Mouse (Mus musculus) liver, embryonic 11.5 days (tissue): ENCODE data around the gene Myt1l. TPM values are rescaled to one million over a fixed set of nuclear protein-coding genes. Genes with fewer than 3 reads are reported as not detected.
A peak's percentile ranks its signal among the peaks of the same experiment; 100 is the strongest.

Source experiments
- ATAC-seq: fragments of 200-750 bp; cut with Nextera tagmentation; replicated peaks from 2 replicates; pipeline ENCODE4 v1.8.0; 2017; ENCODE audit warnings: moderate number of reproducible peaks, mild to moderate bottlenecking, moderate TSS enrichment, moderate library complexity; ENCODE audit not compliant: low FRiP score
- DNase-seq: peaks from one replicate; pipeline ENCODE4 v3.0.0-alpha.2; 2017; ENCODE audit warnings: low spot score
- H3K27ac ChIP-seq: fragments of 300-500 bp; sonication (generic); 2 replicates; pipeline ENCODE4 v1.5.1; 2014; ENCODE audit warnings: mild to moderate bottlenecking, low read depth, low read length, control low read depth
- H3K27me3 ChIP-seq: fragments of 300-500 bp; sonication (generic); replicated peaks from 2 replicates; pipeline ENCODE4 v1.6.1; 2014; ENCODE audit warnings: low read length, mixed read lengths; ENCODE audit not compliant: control insufficient read depth, insufficient read depth
- H3K36me3 ChIP-seq: fragments of 300-500 bp; sonication (generic); 2 replicates; pipeline ENCODE4 v1.6.1; 2014; ENCODE audit warnings: mild to moderate bottlenecking, low read length, moderate library complexity, mixed read lengths; ENCODE audit not compliant: control insufficient read depth, insufficient read depth
- H3K4me1 ChIP-seq: fragments of 300-500 bp; sonication (generic); replicated peaks from 2 replicates; pipeline ENCODE4 v1.6.1; 2014; ENCODE audit warnings: low read length, mixed read lengths; ENCODE audit not compliant: control insufficient read depth, insufficient read depth
- H3K4me2 ChIP-seq: fragments of 300-500 bp; sonication (generic); 2 replicates; pipeline ENCODE4 v1.6.1; 2014; ENCODE audit warnings: mild to moderate bottlenecking, control low read depth, moderate library complexity
- H3K4me3 ChIP-seq: fragments of 300-500 bp; sonication (generic); 2 replicates; pipeline ENCODE4 v1.5.1; 2014; ENCODE audit warnings: low read depth, low read length, control low read depth
- H3K9ac ChIP-seq: fragments of 300-500 bp; sonication (generic); 2 replicates; pipeline ENCODE4 v1.6.1; 2014; ENCODE audit warnings: low read depth, low read length, control low read depth
- H3K9me3 ChIP-seq: fragments of 300-500 bp; sonication (generic); 2 replicates; pipeline ENCODE4 v1.6.1; 2016; ENCODE audit warnings: low read length, inconsistent platforms, mixed read lengths; ENCODE audit not compliant: control insufficient read depth
- WGBS: fragments of 180-500 bp; shearing (Covaris S2); extraction: QIAGEN DNeasy Blood & Tissue Kit; methylation state at CpG from one replicate; pipeline ENCODE4 v1.1.7; 2014; 5-methylcytosine and 5-hydroxymethylcytosine counted together
- polyA plus RNA-seq: library from polyadenylated mRNA; unstranded; fragments of >200 nt; fragmentation: Nextera tagmentation; extraction: Ambion mirVana; gene quantifications from 2 replicates; pipeline ENCODE4 v1.2.1, GENCODE M21; 2014

The Myt1l gene
- polyA plus RNA-seq, 1 experiment from 2014 or later, result 0.44 TPM

GRCm38 (mm10) chr12:29932951-29933350 is 404.8 kb downstream of the Myt1l start:
- DNase-seq (no peak), ATAC-seq (no peak)
- no peaks in the 10 kb centered on the region for H3K36me3 ChIP-seq
- no peaks in the 10 kb centered on the region for H3K4me1 ChIP-seq
- no peak overlapping the region for H3K4me3 ChIP-seq
- no peak overlapping the region for H3K4me2 ChIP-seq
- H3K27me3 ChIP-seq, result peaks cover 12% of the 10 kb centered on the region
- 78% methylated on average over 1 of the region's 1 CpGs for WGBS
- H3K9me3 ChIP-seq, result no peaks in the 10 kb centered on the region
- H3K27ac ChIP-seq, result no peak overlapping the region
- H3K9ac ChIP-seq, result no peak overlapping the region

- no peak overlapping the region for H3K27ac ChIP-seq
- 52% methylated on average over 2 of the region's 2 CpGs for WGBS
- no peaks in the 10 kb centered on the region for H3K36me3 ChIP-seq
- H3K27me3 ChIP-seq, result peaks cover 17% of the 10 kb centered on the region
- no peaks in the 10 kb centered on the region for H3K4me1 ChIP-seq
- H3K4me3 ChIP-seq, result no peak overlapping the region
- H3K9me3 ChIP-seq, result no peaks in the 10 kb centered on the region
- ATAC-seq (no peak), DNase-seq (no peak)
- no peak overlapping the region for H3K4me2 ChIP-seq
- H3K9ac ChIP-seq, result no peak overlapping the region
Measured at GRCm38 (mm10) chr12:29933501-29933900, 405.3 kb downstream of the Myt1l start.

DNA sequence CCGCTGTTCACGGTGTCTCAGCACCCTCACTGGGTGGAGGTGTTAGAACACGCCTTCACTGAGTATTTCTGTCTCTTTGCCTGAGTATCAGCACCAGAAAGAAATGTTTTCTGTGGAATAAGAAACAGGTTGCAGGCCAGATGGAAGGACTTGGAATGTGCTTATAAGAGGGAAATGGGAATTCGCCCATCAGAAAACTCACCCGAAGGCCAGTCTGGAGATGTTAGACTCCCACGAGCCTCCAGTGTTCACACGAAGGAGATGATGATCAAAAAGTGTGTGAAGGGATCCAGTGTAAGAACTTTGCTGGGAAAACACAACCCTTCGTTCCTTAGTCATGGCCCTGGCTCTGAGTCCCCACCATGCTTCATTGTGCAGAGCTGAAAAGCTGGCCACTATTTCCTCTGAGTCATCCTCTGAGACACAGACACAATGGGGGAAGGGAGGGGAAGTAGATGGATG is 406.0 kb downstream of the Myt1l start:
- H3K4me1 ChIP-seq, result no peaks in the 10 kb centered on the region
- DNase-seq, result no peak
- no peak overlapping the region for H3K4me2 ChIP-seq
- no peak overlapping the region for H3K4me3 ChIP-seq
- no peak for ATAC-seq
- 55% methylated on average over 8 of the region's 8 CpGs for WGBS
- no peaks in the 10 kb centered on the region for H3K36me3 ChIP-seq
- no peaks in the 10 kb centered on the region for H3K9me3 ChIP-seq
- peaks cover 22% of the 10 kb centered on the region for H3K27me3 ChIP-seq
- H3K9ac ChIP-seq, result no peak overlapping the region
- no peak overlapping the region for H3K27ac ChIP-seq

DNA sequence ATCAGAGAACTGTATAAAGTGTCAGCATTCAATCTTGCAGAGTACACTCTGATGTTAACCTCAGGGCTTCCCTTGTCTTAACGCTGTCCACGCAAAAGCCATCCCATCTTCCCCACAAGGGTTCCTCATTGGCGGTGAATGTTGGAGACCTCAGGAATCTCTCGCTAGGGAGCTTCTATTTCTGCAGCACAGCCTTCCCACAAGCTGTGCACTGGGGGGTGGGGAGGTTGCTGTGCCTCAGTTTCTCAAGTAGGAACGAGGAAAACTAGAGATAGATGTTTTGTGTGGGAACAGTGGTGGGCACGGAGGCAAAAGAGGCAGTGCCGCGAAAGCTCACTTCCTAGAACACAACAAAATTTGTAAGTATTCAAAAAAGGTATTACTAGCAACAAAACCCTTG is 409.1 kb downstream of the Myt1l start, which contains the start of gene Pxdn:
TSS of gene Pxdn (plus strand) at position 301 of the 400 bp plus-strand sequence.
- 28% methylated on average over 8 of the region's 8 CpGs for WGBS
- no peaks in the 10 kb centered on the region for H3K9me3 ChIP-seq
- ATAC-seq (no peak), DNase-seq (no peak)
- no peaks in the 10 kb centered on the region; the same call in 1 of the 2 replicates for H3K4me1 ChIP-seq
- peak within 1 kb of the TSS; percentile 56 for H3K4me2 ChIP-seq
- H3K9ac ChIP-seq, result peak within 1 kb of the TSS; percentile 56
- H3K27me3 ChIP-seq, result peaks cover 26% of the 10 kb centered on the region
- H3K27ac ChIP-seq, result peak within 1 kb of the TSS; percentile 58; the same call in 1 of the 2 replicates
- peak within 1 kb of the TSS; percentile 60 for H3K4me3 ChIP-seq
- H3K36me3 ChIP-seq, result no peaks in the 10 kb centered on the region

- peak overlapping the region; percentile 58; the same call in 1 of the 2 replicates for H3K27ac ChIP-seq
- peak overlapping the region; percentile 56 for H3K4me2 ChIP-seq
- no peaks in the 10 kb centered on the region for H3K36me3 ChIP-seq
- ATAC-seq, result peak; percentile 53
- H3K4me1 ChIP-seq, result no peaks in the 10 kb centered on the region; the same call in 1 of the 2 replicates
- peak; percentile 61 for DNase-seq
- WGBS, result under 1% methylated on average over 44 of the region's 49 CpGs
- H3K9me3 ChIP-seq, result no peaks in the 10 kb centered on the region
- H3K4me3 ChIP-seq, result peak overlapping the region; percentile 60
- peak overlapping the region; percentile 56 for H3K9ac ChIP-seq
- peaks cover 26% of the 10 kb centered on the region for H3K27me3 ChIP-seq
Measured at GRCm38 (mm10) chr12:29937851-29938375, 409.7 kb downstream of the Myt1l start.

DNA sequence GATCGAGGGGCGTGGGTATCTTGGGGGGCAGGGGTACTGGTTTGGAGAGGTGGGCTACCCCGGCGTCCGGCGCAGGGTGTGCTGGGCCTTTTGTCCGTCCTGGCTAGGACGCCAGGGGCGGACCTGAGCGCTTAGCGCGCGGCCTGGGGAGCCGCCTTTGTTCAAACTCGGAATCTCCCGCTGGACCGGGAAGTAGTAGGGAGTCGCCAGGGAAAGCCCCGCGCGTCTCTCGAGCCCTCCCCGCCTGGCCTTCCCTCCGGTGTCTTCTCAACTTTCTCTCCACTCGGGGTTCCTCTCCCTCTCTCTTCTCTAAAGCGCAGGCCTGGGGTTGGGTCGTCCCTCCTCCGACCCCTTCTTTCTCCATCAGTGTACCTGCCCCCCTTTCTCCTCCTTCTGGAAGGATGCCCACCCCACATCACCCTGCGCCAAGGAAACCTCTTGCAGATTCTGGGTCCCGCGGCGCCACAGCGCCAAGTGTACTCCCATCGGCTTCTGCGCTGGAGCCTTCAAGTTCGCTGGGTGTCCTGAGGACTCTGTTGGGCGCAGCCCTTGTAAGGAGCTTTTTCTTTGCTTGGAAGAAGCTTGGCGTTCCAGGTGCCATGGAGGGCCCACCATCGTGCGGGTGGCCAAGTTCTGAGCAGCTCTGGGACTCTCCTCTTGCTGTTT is 410.3 kb downstream of the Myt1l start:
- Histone ChIP-seq H3K27ac (peak overlapping the region; percentile 58; the same call in 1 of the 2 replicates), H3K4me3 (peak overlapping the region; percentile 60), H3K9me3 (no peaks in the 10 kb centered on the region), H3K4me1 (no peaks in the 10 kb centered on the region; the same call in 1 of the 2 replicates), H3K27me3 (peaks cover 26% of the 10 kb centered on the region), H3K36me3 (no peaks in the 10 kb centered on the region), H3K4me2 (peak overlapping the region; percentile 56), H3K9ac (peak overlapping the region; percentile 56)
- DNase-seq (peak; percentile 55), ATAC-seq (peak; percentile 34; the same call in 1 of the 2 replicates)
- 1% methylated on average over 40 of the region's 40 CpGs for WGBS

DNA sequence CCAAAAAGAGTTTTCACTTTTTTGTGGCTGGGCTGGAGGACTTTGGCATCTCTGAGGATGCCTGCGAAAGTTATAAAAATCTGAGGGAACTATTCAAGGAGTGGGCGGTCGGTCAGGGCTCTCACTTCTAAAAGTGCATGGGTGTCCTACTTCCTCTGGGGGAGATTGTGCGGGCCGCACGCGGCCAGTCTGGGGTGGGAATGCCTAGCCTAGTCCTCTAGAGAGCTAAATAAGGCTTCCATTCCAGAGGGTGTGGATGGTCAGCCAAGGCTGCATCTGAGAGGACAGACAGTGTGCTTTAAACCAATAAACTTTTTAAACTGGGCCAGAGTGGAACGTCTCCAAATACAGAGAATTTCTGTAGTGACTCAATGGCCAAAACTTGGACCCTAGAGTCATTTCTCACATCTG is 411.1 kb downstream of the Myt1l start:
- Histone ChIP-seq H3K9me3 (no peaks in the 10 kb centered on the region), H3K27me3 (peaks cover 26% of the 10 kb centered on the region), H3K4me1 (no peaks in the 10 kb centered on the region; the same call in 1 of the 2 replicates), H3K27ac (no peak overlapping the region), H3K4me3 (peak overlapping the region; percentile 60), H3K9ac (0 out of 2 replicates have a peak overlapping the region, but pooled peaks have one; percentile 56), H3K36me3 (no peaks in the 10 kb centered on the region), H3K4me2 (peak overlapping the region; percentile 56)
- 13% methylated on average over 8 of the region's 8 CpGs for WGBS
- DNase-seq (no peak), ATAC-seq (no peak)

- H3K4me1 ChIP-seq, result peaks cover 3% of the 10 kb centered on the region
- ATAC-seq (no peak), DNase-seq (no peak)
- no peak overlapping the region for H3K4me2 ChIP-seq
- no peaks in the 10 kb centered on the region for H3K9me3 ChIP-seq
- H3K4me3 ChIP-seq, result no peak overlapping the region
- no peak overlapping the region for H3K9ac ChIP-seq
- no peaks in the 10 kb centered on the region for H3K36me3 ChIP-seq
- WGBS, result 43% methylated on average over 2 of the region's 2 CpGs
- H3K27me3 ChIP-seq, result peaks cover 18% of the 10 kb centered on the region
- no peak overlapping the region for H3K27ac ChIP-seq
Measured at GRCm38 (mm10) chr12:29942435-29942834, 414.3 kb downstream of the Myt1l start.
